Mouse (Mus musculus): Measurements from ENCODE around the gene Nfkbib. TPM values are rescaled to one million over a fixed set of nuclear protein-coding genes. Genes with fewer than 3 reads are reported as not detected.
A peak's percentile ranks its signal among the peaks of the same experiment; 100 is the strongest.

Nfkbib gene
- total and polyA plus RNA-seq, 2 experiments from 2014 or later, result 3.5 to 26.7 TPM

DNA sequence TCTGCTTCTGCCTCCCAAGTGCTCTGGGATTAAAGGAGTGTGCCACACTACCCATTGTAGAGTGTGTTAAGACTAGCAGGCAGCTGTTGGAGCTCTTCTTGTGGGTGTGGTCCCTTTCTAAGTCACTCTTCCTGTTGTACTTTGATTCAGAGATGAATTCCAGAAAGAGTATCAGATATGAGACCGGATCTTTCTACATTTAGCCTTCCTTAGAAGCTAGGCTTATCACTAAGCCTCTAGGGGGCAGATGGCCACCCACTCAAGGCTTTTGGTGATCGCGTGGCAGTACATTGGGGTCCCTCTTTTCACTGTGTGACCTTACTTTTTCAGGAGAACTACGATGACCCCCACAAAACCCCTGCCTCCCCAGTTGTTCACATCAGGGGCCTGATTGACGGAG is 45.6 kb upstream of the Nfkbib start:
- Histone ChIP-seq H3K4me2 (ENCODE audit: low read depth, low read length) (peak overlapping the region; percentile 87), H3K27ac (ENCODE audit: low read depth) (peak overlapping the region; percentile 96), H3K4me1 (ENCODE audit: control insufficient read depth, insufficient read depth) (peaks cover 21% of the 10 kb centered on the region), H3K36me3 (replicated peaks; ENCODE audit: control insufficient read depth, insufficient read depth, low read length) (peaks cover 60% of the 10 kb centered on the region), H3K4me3 (ENCODE audit: low read depth, low read length) (peak overlapping the region; percentile 75), H3K9me3 (replicated peaks; ENCODE audit: control insufficient read depth, low read length) (no peaks in the 10 kb centered on the region), H3K9ac (replicated peaks; ENCODE audit: low read depth, low read length) (peak overlapping the region; percentile 87; the same call in 1 of the 2 replicates), H3K27me3 (ENCODE audit: control insufficient read depth, insufficient read depth, low read length) (no peaks in the 10 kb centered on the region)
- DNase-seq (ENCODE audit: low spot score) (no peak), ATAC-seq (ENCODE audit: insufficient read depth, low read depth) (no peak)
- WGBS, result 44% methylated on average over 5 of the region's 5 CpGs
- TF ChIP-seq CTCF (IDR thresholded peaks at IDR 0.05; ENCODE audit: low read depth) (0 out of 2 replicates have a peak, but pooled peaks have one; percentile 19), EP300 (IDR thresholded peaks at IDR 0.05; ENCODE audit: low read depth) (no peak)

DNA sequence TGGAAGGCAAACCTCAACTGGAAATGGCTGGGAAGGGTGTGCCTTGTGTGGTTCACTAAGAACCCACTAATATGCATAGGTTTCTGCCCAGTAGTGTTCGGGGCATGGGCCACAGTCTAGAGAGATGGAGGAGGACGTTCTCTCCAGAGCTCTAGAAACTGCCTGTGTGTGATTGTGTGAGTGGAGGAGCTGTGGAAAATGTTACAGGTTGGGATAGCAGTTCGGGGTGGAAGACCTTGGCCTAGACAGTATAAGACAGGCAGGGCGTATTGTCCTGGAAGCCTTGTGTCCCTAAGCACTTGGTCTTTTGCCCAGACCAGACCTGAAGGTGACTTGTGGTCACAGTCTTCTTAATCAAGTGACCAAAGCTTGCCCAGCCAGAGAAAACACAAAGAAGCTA is 45.1 kb upstream of the Nfkbib start:
- Histone ChIP-seq H3K36me3 (replicated peaks; ENCODE audit: control insufficient read depth, insufficient read depth, low read length) (peaks cover 55% of the 10 kb centered on the region), H3K27ac (ENCODE audit: low read depth) (peak overlapping the region; percentile 96), H3K4me2 (ENCODE audit: low read depth, low read length) (peak overlapping the region; percentile 87), H3K4me3 (ENCODE audit: low read depth, low read length) (peak overlapping the region; percentile 75), H3K27me3 (ENCODE audit: control insufficient read depth, insufficient read depth, low read length) (no peaks in the 10 kb centered on the region), H3K9ac (replicated peaks; ENCODE audit: low read depth, low read length) (peak overlapping the region; percentile 87), H3K4me1 (ENCODE audit: control insufficient read depth, insufficient read depth) (peaks cover 25% of the 10 kb centered on the region), H3K9me3 (replicated peaks; ENCODE audit: control insufficient read depth, low read length) (no peaks in the 10 kb centered on the region)
- TF ChIP-seq CTCF (IDR thresholded peaks at IDR 0.05; ENCODE audit: low read depth) (no peak), EP300 (IDR thresholded peaks at IDR 0.05; ENCODE audit: low read depth) (no peak)
- no peak for DNase-seq (ENCODE audit: low spot score)
- 17% methylated on average over 4 of the region's 4 CpGs for WGBS
- no peak for ATAC-seq (ENCODE audit: insufficient read depth, low read depth)

DNA sequence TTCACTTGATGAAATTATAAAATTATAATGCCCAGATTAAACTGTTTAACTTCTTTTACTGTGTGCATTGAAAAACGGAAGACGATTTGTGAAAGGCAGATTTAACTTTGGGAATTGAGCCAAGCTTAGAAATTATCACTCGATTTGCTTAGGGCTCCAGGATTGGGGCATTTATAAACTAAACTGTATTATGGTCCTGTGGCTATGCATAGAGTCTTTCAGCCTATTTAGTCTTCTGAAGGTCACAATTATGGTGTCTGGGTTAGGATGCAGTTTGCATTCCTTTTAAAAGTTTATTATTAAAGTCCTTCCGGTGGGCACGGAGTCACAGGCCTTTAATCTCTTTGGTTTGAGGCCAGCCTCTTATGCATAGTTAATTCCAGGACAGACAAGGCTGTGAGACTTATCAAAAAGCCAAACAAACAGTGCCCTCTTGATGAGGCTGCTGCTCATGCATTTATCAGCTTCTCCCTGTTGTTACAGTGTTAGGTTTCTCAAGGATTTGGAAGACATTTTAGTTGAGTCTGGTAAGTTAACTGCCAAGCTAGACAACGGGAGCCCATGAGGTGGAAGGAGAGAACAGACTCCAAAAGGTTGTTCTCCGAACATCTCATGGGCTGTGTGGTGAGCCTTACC is 44.4 kb upstream of the Nfkbib start:
- H3K27me3 ChIP-seq (ENCODE audit: control insufficient read depth, insufficient read depth, low read length), result no peaks in the 10 kb centered on the region
- H3K9me3 ChIP-seq (replicated peaks; ENCODE audit: control insufficient read depth, low read length), result no peaks in the 10 kb centered on the region
- peak overlapping the region; percentile 87 for H3K4me2 ChIP-seq (ENCODE audit: low read depth, low read length)
- TF ChIP-seq EP300 (IDR thresholded peaks at IDR 0.05; ENCODE audit: low read depth) (peak; percentile 54; the same call in 1 of the 2 replicates), CTCF (IDR thresholded peaks at IDR 0.05; ENCODE audit: low read depth) (no peak)
- H3K9ac ChIP-seq (replicated peaks; ENCODE audit: low read depth, low read length), result peak overlapping the region; percentile 87
- H3K4me3 ChIP-seq (ENCODE audit: low read depth, low read length), result peak overlapping the region; percentile 75
- no peak for DNase-seq (ENCODE audit: low spot score)
- peak overlapping the region; percentile 96 for H3K27ac ChIP-seq (ENCODE audit: low read depth)
- no peak for ATAC-seq (ENCODE audit: insufficient read depth, low read depth)
- peaks cover 28% of the 10 kb centered on the region for H3K4me1 ChIP-seq (ENCODE audit: control insufficient read depth, insufficient read depth)
- WGBS, result 2% methylated on average over 7 of the region's 7 CpGs
- H3K36me3 ChIP-seq (replicated peaks; ENCODE audit: control insufficient read depth, insufficient read depth, low read length), result peaks cover 48% of the 10 kb centered on the region

DNA sequence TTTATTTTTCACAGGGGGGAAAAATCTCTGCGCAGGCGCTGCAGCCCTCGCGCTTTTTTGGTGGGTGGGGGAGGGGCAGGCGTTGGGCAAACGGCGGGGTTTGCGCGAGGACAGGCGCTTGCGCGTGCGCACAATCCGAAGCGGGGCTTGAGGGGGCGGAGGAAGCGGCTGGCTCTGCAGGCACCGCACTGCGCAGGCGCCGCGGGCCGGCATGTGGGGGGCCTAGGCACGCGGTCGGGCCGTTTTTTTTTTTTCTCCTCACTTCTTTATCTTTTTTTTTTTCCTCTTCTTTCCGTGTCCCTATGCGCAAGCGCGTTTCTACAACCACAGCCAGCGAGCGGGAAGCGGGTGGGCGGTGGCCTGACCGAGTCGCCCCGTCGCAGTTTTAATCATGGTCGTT is 43.9 kb upstream of the Nfkbib start:
- under 1% methylated on average over 39 of the region's 40 CpGs for WGBS
- peak; percentile 52 for ATAC-seq (ENCODE audit: insufficient read depth, low read depth)
- no peak for TF ChIP-seq CTCF (IDR thresholded peaks at IDR 0.05; ENCODE audit: low read depth)
- peak; percentile 80 for TF ChIP-seq EP300 (IDR thresholded peaks at IDR 0.05; ENCODE audit: low read depth)
- peak; percentile 94 for DNase-seq (ENCODE audit: low spot score)
- Histone ChIP-seq H3K27ac (ENCODE audit: low read depth) (peak overlapping the region; percentile 96), H3K4me2 (ENCODE audit: low read depth, low read length) (peak overlapping the region; percentile 87), H3K36me3 (replicated peaks; ENCODE audit: control insufficient read depth, insufficient read depth, low read length) (peaks cover 43% of the 10 kb centered on the region), H3K9me3 (replicated peaks; ENCODE audit: control insufficient read depth, low read length) (no peaks in the 10 kb centered on the region), H3K4me3 (ENCODE audit: low read depth, low read length) (peak overlapping the region; percentile 75), H3K4me1 (ENCODE audit: control insufficient read depth, insufficient read depth) (peaks cover 30% of the 10 kb centered on the region), H3K9ac (replicated peaks; ENCODE audit: low read depth, low read length) (peak overlapping the region; percentile 87), H3K27me3 (ENCODE audit: control insufficient read depth, insufficient read depth, low read length) (no peaks in the 10 kb centered on the region)

DNA sequence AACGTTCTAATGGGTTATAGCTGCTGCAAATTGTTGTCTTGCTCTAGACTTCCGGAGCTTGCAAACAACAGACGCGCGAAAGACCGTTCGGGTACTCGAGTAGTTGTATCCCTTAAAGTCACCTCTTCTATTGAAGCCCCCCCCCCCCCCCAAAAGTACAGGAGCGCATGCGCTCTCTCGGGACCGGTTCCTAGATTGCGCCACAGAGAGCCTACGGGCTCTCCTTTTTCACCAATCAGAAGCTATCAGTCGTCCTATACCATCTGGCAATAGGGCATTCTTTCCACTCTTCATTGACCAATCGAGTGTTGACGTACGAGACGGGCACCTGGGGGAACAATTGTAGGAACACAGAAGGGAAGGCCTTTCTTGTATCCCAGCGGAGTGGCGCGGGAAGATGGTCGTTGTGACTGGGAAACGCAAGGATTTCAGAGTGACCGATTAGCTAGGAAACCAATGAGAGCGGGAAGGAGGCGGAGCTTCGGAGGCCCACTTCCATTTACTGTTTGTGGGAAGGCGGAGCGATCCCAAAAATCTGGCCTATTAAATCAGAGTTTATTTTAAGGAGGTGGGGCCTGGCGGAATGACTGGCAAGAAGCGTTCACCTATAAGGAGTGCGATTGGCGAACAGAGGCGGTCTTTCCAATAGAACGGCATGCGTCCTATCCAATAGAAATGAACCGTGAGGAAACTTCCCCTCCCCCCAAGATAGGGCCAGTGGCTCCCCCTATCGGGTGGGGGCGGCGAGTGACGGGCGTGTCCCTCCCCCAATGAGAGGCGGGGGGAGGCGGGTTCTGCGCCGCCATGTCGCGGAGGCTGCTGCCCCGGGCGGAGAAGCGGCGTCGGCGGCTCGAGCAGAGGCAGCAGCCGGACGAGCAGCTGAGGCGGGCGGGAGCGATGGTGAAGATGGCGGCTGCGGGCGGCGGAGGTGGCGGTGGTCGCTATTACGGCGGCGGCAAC is 43.1 kb upstream of the Nfkbib start:
- peak overlapping the region; percentile 82 for H3K4me3 ChIP-seq (ENCODE audit: low read depth, low read length)
- H3K36me3 ChIP-seq (replicated peaks; ENCODE audit: control insufficient read depth, insufficient read depth, low read length), result peaks cover 34% of the 10 kb centered on the region
- no peaks in the 10 kb centered on the region for H3K9me3 ChIP-seq (replicated peaks; ENCODE audit: control insufficient read depth, low read length)
- H3K27me3 ChIP-seq (ENCODE audit: control insufficient read depth, insufficient read depth, low read length), result no peaks in the 10 kb centered on the region
- H3K4me1 ChIP-seq (ENCODE audit: control insufficient read depth, insufficient read depth), result peaks cover 30% of the 10 kb centered on the region
- ATAC-seq (ENCODE audit: insufficient read depth, low read depth) (peak; percentile 83), DNase-seq (ENCODE audit: low spot score) (peak; percentile 100)
- peak overlapping the region; percentile 96 for H3K9ac ChIP-seq (replicated peaks; ENCODE audit: low read depth, low read length)
- TF ChIP-seq CTCF (IDR thresholded peaks at IDR 0.05; ENCODE audit: low read depth), result peak; percentile 48
- peak; percentile 45; the same call in 1 of the 2 replicates for TF ChIP-seq EP300 (IDR thresholded peaks at IDR 0.05; ENCODE audit: low read depth)
- peak overlapping the region; percentile 87 for H3K4me2 ChIP-seq (ENCODE audit: low read depth, low read length)
- peak overlapping the region; percentile 100 for H3K27ac ChIP-seq (ENCODE audit: low read depth)
- WGBS, result 1% methylated on average over 68 of the region's 70 CpGs

Measured in heart, postnatal 0 days (tissue).